Mouse (Mus musculus) hindbrain, postnatal 0 days (tissue): ENCODE results near the gene Sirpb1c. TPM values are rescaled to one million over a fixed set of nuclear protein-coding genes. Genes with fewer than 3 reads are reported as not detected.
"Not testable (repeated sequence)": the region's sequence is repeated elsewhere in the genome, so short reads cannot be mapped to it uniquely, and the experiment has no call there.

Experiments used
- ATAC-seq: fragments of 200-750 bp; cut with Nextera tagmentation; 2 replicates; pipeline ENCODE4 v1.8.0; 2017; ENCODE audit warnings: mild to moderate bottlenecking, moderate TSS enrichment, moderate library complexity
- DNase-seq: peaks from one replicate; pipeline ENCODE4 v3.0.0-alpha.2; 2015; ENCODE audit warnings: low spot score
- H3K27ac ChIP-seq: fragments of 300-500 bp; sonication (generic); 2 replicates; pipeline ENCODE4 v1.5.1; 2014; ENCODE audit warnings: mild to moderate bottlenecking
- H3K27me3 ChIP-seq: fragments of 300-500 bp; sonication (generic); 2 replicates; pipeline ENCODE4 v1.6.1; 2014; ENCODE audit warnings: low read length, mixed read lengths; ENCODE audit not compliant: insufficient read depth
- H3K36me3 ChIP-seq: fragments of 300-500 bp; sonication (generic); 2 replicates; pipeline ENCODE4 v1.6.1; 2014; ENCODE audit warnings: low read length, mixed read lengths; ENCODE audit not compliant: insufficient read depth
- H3K4me1 ChIP-seq: fragments of 300-500 bp; sonication (generic); 2 replicates; pipeline ENCODE4 v1.6.1; 2014; ENCODE audit warnings: antibody characterized with exemption, low read length, mixed read lengths; ENCODE audit not compliant: insufficient read depth
- H3K4me2 ChIP-seq: fragments of 300-500 bp; sonication (generic); 2 replicates; pipeline ENCODE4 v1.6.1; 2014; ENCODE audit warnings: low read depth, mild to moderate bottlenecking, low read length, moderate library complexity, mixed read lengths
- H3K4me3 ChIP-seq: fragments of 300-500 bp; sonication (generic); 2 replicates; pipeline ENCODE4 v1.5.1; 2014; ENCODE audit warnings: low read length
- H3K9ac ChIP-seq: fragments of 300-500 bp; sonication (generic); replicated peaks from 2 replicates; pipeline ENCODE4 v1.6.1; 2014; ENCODE audit warnings: mild to moderate bottlenecking, low read length, moderate library complexity, mixed read lengths
- H3K9me3 ChIP-seq: fragments of 300-500 bp; sonication (generic); 2 replicates; pipeline ENCODE4 v1.6.1; 2016; ENCODE audit warnings: low read length, mixed read lengths
- CTCF ChIP-seq: IDR thresholded peaks from 2 replicates; pipeline ENCODE4 v1.5.1; 2016; ENCODE audit warnings: antibody characterized with exemption, control low read depth, low read depth
- WGBS: fragments of 180-500 bp; shearing (Covaris S2); extraction: QIAGEN DNeasy Blood & Tissue Kit; methylation state at CpG from one replicate; pipeline ENCODE4 v1.1.7; 2014; 5-methylcytosine and 5-hydroxymethylcytosine counted together
- polyA plus RNA-seq: library from polyadenylated mRNA; unstranded; fragments of >200 nt; fragmentation: Nextera tagmentation; extraction: Ambion mirVana; gene quantifications from 2 replicates; pipeline ENCODE4 v1.2.1, GENCODE M21; 2015
- total RNA-seq: library from RNA; depleted of rRNA; stranded (reverse); fragments of >200 nt; gene quantifications from 2 replicates; pipeline ENCODE4 v1.2.3, GENCODE M21; 2014; rRNA removed

Sirpb1c gene
- total RNA-seq (not detected in 2 replicates), polyA plus RNA-seq (0.11 TPM in 1 of 2 replicates, not detected in the other)

DNA sequence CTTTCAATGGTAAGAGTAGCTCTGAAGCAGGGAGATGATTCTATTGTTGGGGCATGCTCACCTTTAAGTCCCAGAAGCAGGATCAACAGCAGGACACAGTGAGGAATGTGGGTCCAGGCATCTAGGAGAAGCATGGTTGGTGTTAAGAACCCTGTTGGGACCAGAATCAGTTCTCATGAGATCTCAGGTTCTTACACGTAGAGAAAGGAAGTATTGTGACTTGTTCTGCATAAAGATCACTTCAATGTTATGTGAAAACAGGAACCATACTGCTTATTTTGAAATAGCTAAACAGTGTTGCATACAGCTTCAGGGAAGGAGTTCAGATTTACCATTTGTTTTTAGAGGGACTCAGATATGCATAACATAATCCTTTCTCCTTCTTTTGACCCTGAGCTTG is at the start of gene Sirpb1c:
TSS of gene Sirpb1c (minus strand) at position 249 of the 400 bp plus-strand sequence.
- no CpG with 5 or more reads among the region's 1 CpGs for WGBS
- ATAC-seq, result 0 out of 2 replicates have a peak, but pooled peaks have one; percentile 12
- not testable (repeated sequence) for H3K4me2 ChIP-seq, H3K27ac ChIP-seq, H3K27me3 ChIP-seq, H3K4me3 ChIP-seq, H3K9ac ChIP-seq, H3K4me1 ChIP-seq, H3K36me3 ChIP-seq, H3K9me3 ChIP-seq, DNase-seq

DNA sequence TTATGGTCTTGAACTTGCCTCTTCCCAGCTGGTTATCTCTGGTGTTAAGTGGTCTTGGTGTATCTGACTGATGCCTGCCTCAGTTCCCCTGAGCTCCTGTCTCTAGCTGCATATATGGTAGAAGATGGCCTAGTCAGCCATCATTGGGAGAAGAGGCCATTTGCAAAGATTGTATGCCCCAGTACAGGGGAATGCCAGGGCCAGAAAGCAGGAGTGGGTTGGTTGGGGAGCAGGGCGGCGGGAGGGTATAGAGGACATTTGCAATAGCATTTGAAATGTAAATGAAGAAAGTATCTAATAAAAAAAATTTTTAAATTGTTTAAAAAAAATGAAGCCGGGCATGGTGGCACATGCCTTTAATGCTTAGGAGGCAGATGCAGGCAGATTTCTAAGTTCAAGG is 38.1 kb upstream of the Sirpb1c start:
- DNase-seq (no peak), ATAC-seq (no peak)
- Histone ChIP-seq H3K9me3 (no peaks in the 10 kb centered on the region), H3K4me3 (no peak overlapping the region), H3K36me3 (no peaks in the 10 kb centered on the region), H3K4me1 (no peaks in the 10 kb centered on the region), H3K27ac (no peak overlapping the region), H3K4me2 (no peak overlapping the region), H3K9ac (no peak overlapping the region), H3K27me3 (no peaks in the 10 kb centered on the region)
- no peak for TF ChIP-seq CTCF
- 93% methylated on average over 3 of the region's 3 CpGs for WGBS

DNA sequence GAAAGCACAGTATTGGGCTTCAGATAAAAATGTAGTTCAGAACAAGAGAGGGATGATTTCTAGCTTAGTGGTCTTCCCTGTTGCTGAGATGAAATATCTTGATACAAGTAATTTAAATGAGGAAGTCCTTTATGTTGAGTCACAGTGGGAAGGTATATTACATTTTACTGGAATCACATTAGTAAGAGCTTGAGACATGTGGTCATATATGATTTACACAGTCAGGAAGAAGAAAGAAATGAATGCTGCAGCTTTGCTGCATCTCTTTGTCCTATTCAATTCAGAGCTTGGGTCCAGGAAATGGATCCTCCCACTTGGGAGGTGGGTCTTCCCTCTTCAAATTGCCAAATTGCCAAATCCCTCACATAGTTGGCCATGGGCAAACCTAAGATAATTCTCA is 7.4 kb upstream of the Sirpb1c start:
- DNase-seq, H3K27ac ChIP-seq, H3K4me2 ChIP-seq, ATAC-seq, H3K27me3 ChIP-seq, H3K9ac ChIP-seq, H3K9me3 ChIP-seq, H3K36me3 ChIP-seq, H3K4me3 ChIP-seq, H3K4me1 ChIP-seq: not testable (repeated sequence)

DNA sequence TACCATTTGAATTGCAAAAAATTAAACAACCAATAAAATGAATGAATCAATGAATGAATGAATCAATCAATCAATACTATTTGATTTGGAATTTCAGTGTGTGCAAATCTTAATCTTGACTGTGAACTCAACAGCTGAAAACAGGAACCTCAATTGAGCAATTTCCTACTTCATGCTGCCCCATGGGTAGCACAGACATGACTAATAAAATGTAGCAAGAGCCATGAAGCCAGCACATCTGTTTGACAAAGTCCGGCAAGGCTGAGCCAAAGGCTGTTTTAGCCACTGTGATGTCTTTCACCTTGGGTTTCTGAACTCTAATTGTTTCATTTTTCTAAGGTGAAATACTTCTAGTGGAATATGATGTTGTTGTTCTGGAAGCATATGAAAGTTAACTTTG is 1.6 kb upstream of the Sirpb1c start:
- Histone ChIP-seq H3K36me3 (no peaks in the 10 kb centered on the region), H3K9ac (no peak overlapping the region), H3K4me2 (no peak overlapping the region), H3K9me3 (0 out of 2 replicates have a peak, but pooled peaks cover 2% of the 10 kb centered on the region), H3K27me3 (no peaks in the 10 kb centered on the region), H3K4me1 (no peaks in the 10 kb centered on the region), H3K27ac (no peak overlapping the region), H3K4me3 (no peak overlapping the region)
- DNase-seq, result no peak
- ATAC-seq, result no peak
- no peak for TF ChIP-seq CTCF
- WGBS, result 100% methylated on average over 1 of the region's 1 CpGs

DNA sequence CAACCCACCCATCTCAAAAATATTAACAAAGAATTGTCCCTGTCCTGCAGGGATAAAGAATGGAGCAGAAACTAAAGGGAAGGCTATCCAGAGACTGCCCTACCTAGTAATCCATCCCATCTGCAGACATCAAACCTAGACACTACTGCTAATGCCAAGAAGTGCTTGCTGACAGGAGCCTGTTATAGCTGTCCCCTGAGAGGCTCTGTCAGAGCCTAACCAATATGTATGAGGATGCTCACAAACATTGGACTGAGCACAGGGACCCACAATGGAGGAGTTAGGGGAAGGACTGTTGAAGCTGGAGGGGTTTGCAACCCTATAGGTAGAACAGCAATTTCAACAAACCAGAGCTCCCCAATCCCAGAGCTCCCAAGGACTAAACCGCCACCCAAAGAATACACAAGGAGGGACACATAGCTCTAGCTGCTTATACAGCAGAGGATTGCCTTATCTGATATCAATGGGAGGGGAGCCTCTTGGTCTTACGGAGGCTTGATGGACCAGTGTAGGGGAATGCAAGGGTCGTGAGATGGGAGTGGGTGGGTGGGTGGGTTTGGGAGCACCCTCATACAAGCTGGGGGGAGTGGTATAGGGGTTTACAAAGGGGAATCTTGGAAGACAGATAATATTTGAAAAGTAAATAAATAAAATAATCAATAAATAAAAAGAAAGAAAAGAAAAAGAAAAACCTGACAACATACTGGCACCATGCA is 838 bp downstream of the Sirpb1c start:
- H3K27me3 ChIP-seq, result no peaks in the 10 kb centered on the region
- H3K36me3 ChIP-seq, result no peaks in the 10 kb centered on the region
- H3K4me3 ChIP-seq, result no peak overlapping the region
- H3K4me1 ChIP-seq, result no peaks in the 10 kb centered on the region
- no peak overlapping the region for H3K4me2 ChIP-seq
- ATAC-seq (0 out of 2 replicates have a peak, but pooled peaks have one; percentile 24), DNase-seq (no peak)
- no peak overlapping the region for H3K9ac ChIP-seq
- H3K27ac ChIP-seq, result no peak overlapping the region
- no peak for TF ChIP-seq CTCF
- H3K9me3 ChIP-seq, result 0 out of 2 replicates have a peak, but pooled peaks cover 4% of the 10 kb centered on the region
- 79% methylated on average over 3 of the region's 3 CpGs for WGBS

DNA sequence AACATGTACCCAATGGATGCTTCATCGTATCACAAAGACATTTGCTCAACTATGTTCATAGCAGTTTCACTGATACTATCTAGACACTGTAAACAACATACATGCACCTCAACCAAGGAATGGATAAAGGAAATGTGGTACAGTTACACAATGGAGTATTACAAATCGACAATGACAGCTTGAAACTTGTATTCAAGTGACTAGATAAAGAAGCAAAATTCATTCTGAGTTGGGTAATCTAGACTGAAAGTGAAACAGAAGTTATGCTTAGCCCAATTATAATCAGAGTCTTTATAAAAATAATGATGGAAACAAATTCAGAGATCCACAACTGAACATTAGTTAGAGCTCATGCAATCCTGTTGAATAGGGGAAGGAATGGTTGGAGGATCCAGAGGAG is 74.7 kb downstream of the Sirpb1c start:
- not testable (repeated sequence) for H3K9me3 ChIP-seq, H3K9ac ChIP-seq, H3K27ac ChIP-seq, H3K4me1 ChIP-seq, H3K4me3 ChIP-seq, DNase-seq, H3K36me3 ChIP-seq, H3K4me2 ChIP-seq, H3K27me3 ChIP-seq, ATAC-seq
- WGBS, result 57% methylated on average over 2 of the region's 2 CpGs

Other genes with a start within 250 kb of the Sirpb1c start
- gene Gm5150, start 157.9 kb upstream of the Sirpb1c start, total RNA-seq, result not detected in 2 replicates
- not detected in 2 replicates for gene Gm5150, start 157.9 kb upstream of the Sirpb1c start, polyA plus RNA-seq